In the genomic region with DNA sequence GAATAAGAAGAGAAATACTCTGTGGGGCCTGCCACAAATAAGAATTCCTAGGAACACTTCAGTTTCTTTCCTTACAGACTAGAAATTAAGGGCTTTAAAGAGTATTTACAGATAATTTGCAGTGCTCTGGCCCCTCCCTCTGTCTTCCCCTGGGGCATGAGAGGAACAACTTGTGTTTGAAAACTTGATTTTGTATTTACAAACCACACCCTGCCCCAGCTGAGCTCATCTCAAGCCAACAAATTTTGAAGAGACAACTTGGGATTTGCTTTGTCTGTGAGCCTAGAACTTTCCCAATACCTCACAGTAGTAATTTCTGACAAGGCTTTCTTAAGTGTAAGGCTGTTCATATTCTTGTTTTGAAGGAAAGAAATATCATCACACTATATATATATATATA, we compare ENCODE assay signal across 31 mouse cellular contexts. TPM values are rescaled to one million over a fixed set of nuclear protein-coding genes. Genes with fewer than 3 reads are reported as not detected.
DNase-seq lines count a peak whose midpoint lies in the region; ATAC-seq and TF ChIP-seq lines count a peak whose summit lies in the region.
"Had no signal": no experiment of that assay in that cellular context is flagged by ENCODE, and none has a peak within 500 bp of the region (broad histone marks: within the 10 kb centered on the region; RNA-seq: fewer than 3 reads in every experiment).

No protein-coding gene starts in this region.

- intact Hi-C loops in left cerebral cortex, postnatal 36 days (cut with DNase I) = no loop called here
- intact Hi-C loops in left cerebral cortex, postnatal 25 days (cut with DNase I) = no loop called here

- H3K4me2 ChIP-seq in embryonic facial prominence, embryonic 14.5 days (ENCODE audit: low read depth, low read length) = no peak overlapping the region
- H3K4me2 ChIP-seq: embryonic facial prominence, embryonic 15.5 days; hindbrain, embryonic 14.5 days; liver, embryonic 11.5 days; lung, embryonic 14.5 days; neural tube, embryonic 13.5 days had no signal

- no peak overlapping the region for H3K9ac ChIP-seq in embryonic facial prominence, embryonic 14.5 days (ENCODE audit: low read depth, low read length)
- H3K9ac ChIP-seq: embryonic facial prominence, embryonic 15.5 days; forebrain, postnatal 0 days; hindbrain, embryonic 14.5 days; lung, embryonic 14.5 days; neural tube, embryonic 13.5 days had no signal

- no peak for TF ChIP-seq POLR2A in lung, adult 2 months (IDR thresholded peaks at IDR 0.05; ENCODE audit: borderline replicate concordance, extremely low read depth, low read depth, low read length)

- no peak overlapping the region for H3K4me3 ChIP-seq in embryonic facial prominence, embryonic 14.5 days (ENCODE audit: low read depth, low read length)
- no peak overlapping the region for H3K4me3 ChIP-seq in embryonic facial prominence, embryonic 10.5 days
- H3K4me3 ChIP-seq in lung, adult 2 months (replicated peaks; ENCODE audit: extremely low read depth, low read depth, low read length) = no peak overlapping the region
- H3K4me3 ChIP-seq: embryonic facial prominence, embryonic 15.5 days; left cerebral cortex, adult 2 months; neural tube, embryonic 13.5 days had no signal

- no peak for TF ChIP-seq CTCF in lung, adult 2 months (IDR thresholded peaks at IDR 0.05; ENCODE audit: insufficient read depth, low read length)

- DNase-seq in embryonic facial prominence, embryonic 14.5 days (ENCODE audit: low spot score) = peak; percentile 36
- no peak for DNase-seq in embryonic facial prominence, embryonic 10.5 days (ENCODE audit: low spot score)
- DNase-seq in lung, postnatal 25 days (ENCODE audit: low spot score) = peak; percentile 21
- no peak for DNase-seq in lung, adult 2 months
- DNase-seq in heart, adult 9 months (ENCODE audit: low spot score in 2 of 2) = peak; percentile 59 to 76
- DNase-seq in testis, postnatal 14 days (ENCODE audit: low spot score) = peak; percentile 36
- no peak for DNase-seq in left cerebral cortex, postnatal 36 days (ENCODE audit: low spot score in 2 of 2)
- no peak for DNase-seq in left cerebral cortex, postnatal 25 days (ENCODE audit: low spot score in 2 of 2)
- DNase-seq: adrenal gland, postnatal 14 days; cerebellum, adult 11 months; cerebellum, postnatal 14 days; forebrain, postnatal 0 days; kidney, postnatal 36 days; lung, embryonic 14.5 days; midbrain, embryonic 14.5 days; thymus, adult 18-20 months; thymus, postnatal 4 days had no signal

- H3K4me1 ChIP-seq in embryonic facial prominence, embryonic 14.5 days (ENCODE audit: control insufficient read depth, insufficient read depth, low read length) = no peaks in the 10 kb centered on the region
- no peaks in the 10 kb centered on the region for H3K4me1 ChIP-seq in embryonic facial prominence, embryonic 10.5 days
- no peaks in the 10 kb centered on the region for H3K4me1 ChIP-seq in lung, adult 2 months (ENCODE audit: control insufficient read depth, insufficient read depth, low read length)
- H3K4me1 ChIP-seq: embryonic facial prominence, embryonic 15.5 days; neural tube, embryonic 13.5 days had no signal

- H3K9me3 ChIP-seq in embryonic facial prominence, embryonic 14.5 days (ENCODE audit: control insufficient read depth, low read length) = no peaks in the 10 kb centered on the region
- no peaks in the 10 kb centered on the region for H3K9me3 ChIP-seq in embryonic facial prominence, embryonic 10.5 days
- H3K9me3 ChIP-seq: embryonic facial prominence, embryonic 15.5 days; neural tube, embryonic 13.5 days had no signal

- no peaks in the 10 kb centered on the region for H3K36me3 ChIP-seq in embryonic facial prominence, embryonic 14.5 days (ENCODE audit: control insufficient read depth, insufficient read depth, low read length)
- H3K36me3 ChIP-seq in embryonic facial prominence, embryonic 10.5 days (replicated peaks) = no peaks in the 10 kb centered on the region
- H3K36me3 ChIP-seq: embryonic facial prominence, embryonic 15.5 days; G1E; neural tube, embryonic 13.5 days had no signal

- no peak for ATAC-seq in embryonic facial prominence, embryonic 14.5 days (ENCODE audit: low read depth)
- ATAC-seq: activated CD4-positive, CD25-positive, alpha-beta regulatory T cell, adult 4 months; forebrain, postnatal 0 days had no signal

- H3K27ac ChIP-seq in embryonic facial prominence, embryonic 14.5 days (replicated peaks; ENCODE audit: low read depth, low read length) = no peak overlapping the region
- no peak overlapping the region for H3K27ac ChIP-seq in embryonic facial prominence, embryonic 10.5 days (replicated peaks)
- H3K27ac ChIP-seq: embryonic facial prominence, embryonic 15.5 days; hindbrain, embryonic 14.5 days; left cerebral cortex, adult 2 months; neural tube, embryonic 13.5 days had no signal

- no peaks in the 10 kb centered on the region for H3K27me3 ChIP-seq in embryonic facial prominence, embryonic 14.5 days (replicated peaks; ENCODE audit: control insufficient read depth, insufficient read depth, low read length)
- no peaks in the 10 kb centered on the region for H3K27me3 ChIP-seq in embryonic facial prominence, embryonic 10.5 days (replicated peaks; ENCODE audit: low read depth, poor library complexity, severe bottlenecking)
- H3K27me3 ChIP-seq: embryonic facial prominence, embryonic 15.5 days; neural tube, embryonic 13.5 days had no signal

RNA-seq across cellular contexts. Expression of gene Uap1, which starts 7.9 kb away (rescaled TPM):
- polyA plus RNA-seq in embryonic facial prominence, embryonic 14.5 days (2014; fragmentation: Nextera tagmentation; extraction: Ambion mirVana) = 72.9 and 75.4 TPM in 2 replicates
- polyA plus RNA-seq in embryonic facial prominence, embryonic 10.5 days (2016; fragmentation: Nextera tagmentation; extraction: Ambion mirVana) = 56.3 and 56.5 TPM in 2 replicates
- polyA plus RNA-seq in lung, adult 2 months (2012; rRNA removed) = 17.2 and 19.4 TPM in 2 replicates
- total RNA-seq in left cerebral cortex, postnatal 36 days (2021) = 10 to 100 TPM; 62.7 to 63.2 TPM
- total RNA-seq in left cerebral cortex, postnatal 25 days (2021) = 10 to 100 TPM; 62.3 to 65.9 TPM

RNA-seq across cellular contexts. Expression of gene Uhmk1, which starts 32.5 kb away (rescaled TPM):
- polyA plus RNA-seq in embryonic facial prominence, embryonic 14.5 days (2014; fragmentation: Nextera tagmentation; extraction: Ambion mirVana) = 10.1 and 11.2 TPM in 2 replicates
- 10.6 and 11.3 TPM in 2 replicates for polyA plus RNA-seq in embryonic facial prominence, embryonic 10.5 days (2016; fragmentation: Nextera tagmentation; extraction: Ambion mirVana)
- 13.0 and 18.3 TPM in 2 replicates for polyA plus RNA-seq in lung, adult 2 months (2012; rRNA removed)
- 100 to 1,000 TPM; 135 to 137 TPM for total RNA-seq in left cerebral cortex, postnatal 36 days (2021)
- total RNA-seq in left cerebral cortex, postnatal 25 days (2021) = 100 to 1,000 TPM; 146 TPM

RNA-seq across cellular contexts. Expression of gene Sh2d1b2, which starts 49.8 kb away (rescaled TPM):
- not detected in 2 replicates for polyA plus RNA-seq in embryonic facial prominence, embryonic 14.5 days (2014; fragmentation: Nextera tagmentation; extraction: Ambion mirVana)
- polyA plus RNA-seq in embryonic facial prominence, embryonic 10.5 days (2016; fragmentation: Nextera tagmentation; extraction: Ambion mirVana) = not detected in 2 replicates
- polyA plus RNA-seq in lung, adult 2 months (2012; rRNA removed) = 0.23 TPM in 1 of 2 replicates, not detected in the other
- total RNA-seq in left cerebral cortex, postnatal 36 days (2021) = not detected
- not detected for total RNA-seq in left cerebral cortex, postnatal 25 days (2021)
- total RNA-seq: adrenal gland, postnatal 14 days; forebrain, postnatal 0 days; gastrocnemius, postnatal 36 days; left cerebral cortex, adult 2 months; megakaryocyte, adult 5-6 weeks had no signal
- polyA plus RNA-seq: activated CD4-positive, CD25-positive, alpha-beta regulatory T cell, adult 4 months; brain, embryonic 14.5 days; embryonic facial prominence, embryonic 15.5 days; forebrain, postnatal 0 days; G1E; heart, embryonic 16.5 days; hindbrain, embryonic 14.5 days; intestine, embryonic 14.5 days; kidney, embryonic 14.5 days; limb, embryonic 11.5 days; liver, embryonic 11.5 days; lung, embryonic 14.5 days; midbrain, embryonic 14.5 days; neural tube, embryonic 13.5 days had no signal

Comparison
In these comparisons a context has a peak if more than half of its experiments do, and no peak if none do; other contexts are left out.
1. DNase-seq: peak in embryonic facial prominence, embryonic 14.5 days (single experiment), lung, postnatal 25 days (single experiment), heart, adult 9 months (2 of 2) and testis, postnatal 14 days (single experiment); none in embryonic facial prominence, embryonic 10.5 days (single experiment), lung, adult 2 months (single experiment), left cerebral cortex, postnatal 36 days (0 of 2) and left cerebral cortex, postnatal 25 days (0 of 2).